ENCODE assay signal across 9 mouse cellular contexts in genomic region chr19:37018411-37018810, GRCm38 (mm10).
DNase-seq lines count a peak whose midpoint lies in the region; ATAC-seq and TF ChIP-seq lines count a peak whose summit lies in the region.
"Had no signal": no experiment of that assay in that cellular context is flagged by ENCODE, and none has a peak within 500 bp of the region (broad histone marks: within the 10 kb centered on the region; RNA-seq: fewer than 3 reads in every experiment).

No protein-coding gene starts in this region.

- peak; percentile 25 for DNase-seq in gastrocnemius, postnatal 14 days
- DNase-seq in gastrocnemius, postnatal 36 days, result no peak
- DNase-seq in c-Kit-positive CD71-positive TER-119-positive erythroid progenitor cells, embryonic 14.5 days (ENCODE audit: low spot score), result peak; percentile 81
- DNase-seq in heart, embryonic 10.5 days (ENCODE audit: low spot score), result peak; percentile 95
- peak; percentile 56 for DNase-seq in kidney, adult 9 months
- peak; percentile 55 for DNase-seq in lung, adult 2 months
- peak; percentile 71 for DNase-seq in thymus, postnatal 14 days

- no peaks in the 10 kb centered on the region for H3K9me3 ChIP-seq in heart, embryonic 10.5 days
- no peaks in the 10 kb centered on the region for H3K9me3 ChIP-seq in neural tube, embryonic 14.5 days (ENCODE audit: control insufficient read depth, low read length)

- H3K9ac ChIP-seq in neural tube, embryonic 14.5 days (replicated peaks; ENCODE audit: low read depth, low read length), result no peak overlapping the region

- H3K4me2 ChIP-seq in neural tube, embryonic 14.5 days (ENCODE audit: low read depth, low read length), result peak overlapping the region; percentile 44

- H3K27ac ChIP-seq in heart, embryonic 10.5 days, result peak overlapping the region; percentile 80
- H3K27ac ChIP-seq in neural tube, embryonic 14.5 days (ENCODE audit: low read depth, low read length), result no peak overlapping the region

- H3K4me3 ChIP-seq in heart, embryonic 10.5 days, result peak overlapping the region; percentile 63
- peak overlapping the region; percentile 33 for H3K4me3 ChIP-seq in lung, adult 2 months (replicated peaks; ENCODE audit: extremely low read depth, low read depth, low read length)
- peak overlapping the region; percentile 23 for H3K4me3 ChIP-seq in neural tube, embryonic 14.5 days (ENCODE audit: low read depth, low read length)
- H3K4me3 ChIP-seq: myocyte had no signal

- WGBS in heart, embryonic 10.5 days, result 2% methylated on average over 26 of the region's 26 CpGs
- WGBS in lung, adult 2 months, result 6% methylated on average over 26 of the region's 26 CpGs
- WGBS in neural tube, embryonic 14.5 days, result 3% methylated on average over 22 of the region's 26 CpGs

- TF ChIP-seq CTCF in lung, adult 2 months (IDR thresholded peaks at IDR 0.05; ENCODE audit: insufficient read depth, low read length), result no peak

- peaks cover 21% of the 10 kb centered on the region for H3K4me1 ChIP-seq in heart, embryonic 10.5 days
- H3K4me1 ChIP-seq in lung, adult 2 months (ENCODE audit: control insufficient read depth, insufficient read depth, low read length), result no peaks in the 10 kb centered on the region
- H3K4me1 ChIP-seq in neural tube, embryonic 14.5 days (ENCODE audit: control insufficient read depth, insufficient read depth, low read length), result no peaks in the 10 kb centered on the region

- H3K36me3 ChIP-seq in heart, embryonic 10.5 days, result peaks cover 20% of the 10 kb centered on the region
- H3K36me3 ChIP-seq in neural tube, embryonic 14.5 days (ENCODE audit: control insufficient read depth, insufficient read depth, low read length), result no peaks in the 10 kb centered on the region

- peak; percentile 14; the same call in 1 of the 2 replicates for TF ChIP-seq POLR2A in lung, adult 2 months (IDR thresholded peaks at IDR 0.05; ENCODE audit: borderline replicate concordance, extremely low read depth, low read depth, low read length)

- intact Hi-C loops in gastrocnemius, postnatal 14 days (cut with DNase I; ENCODE audit: low total_unique reads), result no loop called here
- intact Hi-C loops in gastrocnemius, postnatal 36 days (cut with DNase I), result no loop called here

- peak; percentile 88 for ATAC-seq in neural tube, embryonic 14.5 days (ENCODE audit: low read depth)

- H3K27me3 ChIP-seq in heart, embryonic 10.5 days (ENCODE audit: insufficient read depth, poor library complexity, severe bottlenecking), result no peaks in the 10 kb centered on the region
- H3K27me3 ChIP-seq in neural tube, embryonic 14.5 days (ENCODE audit: control insufficient read depth, insufficient read depth, low read length), result no peaks in the 10 kb centered on the region

Comparison
In these comparisons a context has a peak if more than half of its experiments do, and no peak if none do; other contexts are left out.
1. DNase-seq: peak in gastrocnemius, postnatal 14 days (single experiment), c-Kit-positive CD71-positive TER-119-positive erythroid progenitor cells, embryonic 14.5 days (single experiment), heart, embryonic 10.5 days (single experiment), kidney, adult 9 months (single experiment), lung, adult 2 months (single experiment) and thymus, postnatal 14 days (single experiment); none in gastrocnemius, postnatal 36 days (0 of 2).
2. Peak in every context shown above with its lines, with median percentiles within 50 percentile points of each other: H3K4me3 ChIP-seq.